Mouse (Mus musculus) ES-E14 (cell line): ENCODE measurements around the gene Cntnap5a. TPM values are rescaled to one million over a fixed set of nuclear protein-coding genes. Genes with fewer than 3 reads are reported as not detected.

Experiments used
- DNase-seq: peaks from one replicate; pipeline ENCODE4 v3.0.0-alpha.2; 2013; ENCODE audit warnings: low read depth, low spot score
- H3K27ac ChIP-seq: 2 replicates; pipeline ENCODE4 v1.5.1; 2012; ENCODE audit warnings: low read depth, mild to moderate bottlenecking, low read length, moderate library complexity, mixed read lengths; ENCODE audit not compliant: poor library complexity, insufficient read depth, severe bottlenecking
- H3K36me3 ChIP-seq: 2 replicates; pipeline ENCODE4 v1.6.1; 2012; ENCODE audit warnings: mild to moderate bottlenecking, low read length, moderate library complexity, mixed read lengths; ENCODE audit not compliant: control insufficient read depth, poor library complexity, insufficient read depth, severe bottlenecking
- H3K4me1 ChIP-seq, 2 experiments: fragments of 150-350 bp in 1 of 2; sonication (generic) in 1 of 2; 2 replicates each; pipeline ENCODE4 v1.6.1; 2012; ENCODE audit warnings: low read length in 2 of 2, mild to moderate bottlenecking in 1 of 2, mixed read lengths in 1 of 2; ENCODE audit not compliant: control insufficient read depth in 2 of 2, insufficient read depth in 2 of 2, poor library complexity in 1 of 2
- H3K4me3 ChIP-seq, 2 experiments: fragments of 150-350 bp in 1 of 2; sonication (generic) in 1 of 2; 2 replicates each; pipeline ENCODE4 v1.5.1; 2012; ENCODE audit warnings: low read length in 2 of 2, low read depth in 1 of 2, mild to moderate bottlenecking in 1 of 2, mixed read lengths in 1 of 2; ENCODE audit not compliant: insufficient read depth in 1 of 2, poor library complexity in 1 of 2, severe bottlenecking in 1 of 2
- H3K9ac ChIP-seq: 2 replicates; pipeline ENCODE4 v1.6.1; 2012; ENCODE audit warnings: low read depth, mild to moderate bottlenecking, low read length, mixed read lengths; ENCODE audit not compliant: poor library complexity, insufficient read depth, severe bottlenecking
- H3K9me3 ChIP-seq: fragments of 150-350 bp; sonication (generic); 2 replicates; pipeline ENCODE4 v1.6.1; 2012; ENCODE audit warnings: low read depth, mild to moderate bottlenecking, low read length; ENCODE audit not compliant: control insufficient read depth, insufficient read depth
- CHD2 ChIP-seq: IDR thresholded peaks from 2 replicates; pipeline ENCODE4 v1.6.1; 2014; ENCODE audit warnings: mild to moderate bottlenecking, low read depth, low read length, inconsistent platforms
- HCFC1 ChIP-seq: IDR thresholded peaks from 2 replicates; pipeline ENCODE4 v1.6.1; 2012; ENCODE audit warnings: low read length, inconsistent platforms, borderline replicate concordance; ENCODE audit not compliant: insufficient read depth
- MAFK ChIP-seq: IDR thresholded peaks from 2 replicates; pipeline ENCODE4 v1.6.1; 2014; ENCODE audit warnings: mild to moderate bottlenecking, low read depth, low read length, inconsistent platforms; ENCODE audit not compliant: insufficient read depth
- ZC3H11A ChIP-seq: IDR thresholded peaks from 2 replicates; pipeline ENCODE4 v1.6.1; 2012; ENCODE audit warnings: low read depth, mild to moderate bottlenecking, inconsistent platforms, low read length, borderline replicate concordance
- ZNF384 ChIP-seq: IDR thresholded peaks from 2 replicates; pipeline ENCODE4 v1.6.1; 2012; ENCODE audit warnings: low read depth, low read length, inconsistent platforms
- in situ Hi-C, 2 experiments: fragments of 600-800 bp; cut with MboI; formaldehyde crosslinking; loops; one replicate each; pipeline ENCODE4 v1.15.1; 2025; ENCODE audit warnings: low sequenced_read_pairs in 2 of 2, inconsistent platforms in 1 of 2; ENCODE audit not compliant: unreplicated experiment in 2 of 2
- total RNA-seq: library from RNA; depleted of rRNA; stranded (reverse); fragments of 300-350 nt; gene quantifications from 2 replicates; pipeline ENCODE4 v1.2.3, GENCODE M21; 2012; rRNA removed

Gene Cntnap5a
- total RNA-seq, result not detected in 2 replicates

DNA sequence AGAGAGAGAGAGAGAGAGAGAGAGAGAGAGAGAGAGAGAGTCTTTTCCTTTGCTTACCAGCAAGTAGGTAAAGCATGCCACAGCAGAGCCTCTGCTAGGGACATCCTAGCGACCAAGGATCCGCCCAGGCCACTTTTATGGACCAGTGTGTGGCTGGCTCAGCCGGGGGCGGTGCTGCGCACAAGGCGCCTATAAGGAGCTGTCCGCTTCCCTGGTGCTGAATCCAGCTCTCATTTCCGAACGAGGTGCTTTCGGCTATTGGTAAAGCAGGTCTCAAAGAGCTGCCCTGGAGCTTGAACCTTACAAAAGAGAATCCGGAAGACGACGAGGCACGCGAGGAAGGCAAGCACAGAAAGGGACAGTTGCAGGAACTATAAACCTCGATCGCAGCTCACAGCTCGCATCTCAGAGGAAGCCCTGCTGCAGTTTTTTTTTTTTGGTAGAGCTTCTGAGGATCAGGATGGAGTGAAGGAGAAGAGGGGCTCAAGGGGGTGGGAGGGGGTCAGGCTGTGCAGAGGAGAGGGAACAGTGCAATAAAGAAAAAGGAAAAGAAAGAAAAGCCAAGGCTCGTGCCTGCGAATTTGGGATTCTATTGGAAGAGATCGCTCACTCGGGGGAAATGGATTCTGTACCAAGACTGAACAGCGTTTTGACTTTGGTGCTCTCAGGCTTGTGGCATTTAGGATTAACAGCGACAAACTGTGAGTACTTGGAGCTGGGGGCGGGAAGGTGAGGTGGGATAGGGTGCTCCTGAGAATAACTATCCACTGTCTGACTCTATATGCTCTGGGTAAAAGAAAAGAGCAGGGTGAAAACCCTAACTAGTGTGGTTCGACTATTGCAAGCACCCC lies at the start of gene Cntnap5a:
Cntnap5a (plus strand) TSS at position 239 of the 851 bp plus-strand sequence.
- TF ChIP-seq HCFC1 (no peak), ZC3H11A (no peak), ZNF384 (no peak), MAFK (no peak), CHD2 (no peak)
- H3K9me3 ChIP-seq, result no peaks in the 10 kb centered on the region
- no peak within 1 kb of the TSS for H3K9ac ChIP-seq
- in situ Hi-C loops, result no loop called here
- H3K4me1 ChIP-seq, result no peaks in the 10 kb centered on the region
- no peaks in the 10 kb centered on the region for H3K36me3 ChIP-seq
- H3K27ac ChIP-seq, result no peak within 1 kb of the TSS
- peak; percentile 51 for DNase-seq
- H3K4me3 ChIP-seq, result no peak within 1 kb of the TSS

DNA sequence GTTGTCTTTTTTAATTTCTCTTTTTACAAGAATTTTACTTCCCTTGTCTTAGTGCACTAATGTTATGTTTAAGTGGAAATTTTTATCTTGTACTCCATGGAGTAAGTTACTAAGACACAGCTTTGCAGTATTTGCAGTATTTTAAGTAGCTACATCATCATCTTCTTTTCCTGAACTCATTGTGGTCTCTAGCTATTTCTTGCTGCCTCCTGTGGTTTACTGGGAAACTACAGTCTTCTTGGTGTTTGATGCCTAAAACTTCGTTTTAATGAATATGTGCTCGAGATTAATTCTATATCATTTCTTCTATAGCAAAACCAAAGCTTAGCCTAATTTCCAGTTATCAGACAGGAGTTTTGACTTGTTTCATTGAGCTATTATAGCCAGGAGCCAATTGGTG lies 37.6 kb upstream of the Cntnap5a start:
- in situ Hi-C loops, result no loop called here
- no peak for DNase-seq
- TF ChIP-seq HCFC1 (no peak), ZC3H11A (no peak), CHD2 (no peak), MAFK (no peak), ZNF384 (no peak)

DNA sequence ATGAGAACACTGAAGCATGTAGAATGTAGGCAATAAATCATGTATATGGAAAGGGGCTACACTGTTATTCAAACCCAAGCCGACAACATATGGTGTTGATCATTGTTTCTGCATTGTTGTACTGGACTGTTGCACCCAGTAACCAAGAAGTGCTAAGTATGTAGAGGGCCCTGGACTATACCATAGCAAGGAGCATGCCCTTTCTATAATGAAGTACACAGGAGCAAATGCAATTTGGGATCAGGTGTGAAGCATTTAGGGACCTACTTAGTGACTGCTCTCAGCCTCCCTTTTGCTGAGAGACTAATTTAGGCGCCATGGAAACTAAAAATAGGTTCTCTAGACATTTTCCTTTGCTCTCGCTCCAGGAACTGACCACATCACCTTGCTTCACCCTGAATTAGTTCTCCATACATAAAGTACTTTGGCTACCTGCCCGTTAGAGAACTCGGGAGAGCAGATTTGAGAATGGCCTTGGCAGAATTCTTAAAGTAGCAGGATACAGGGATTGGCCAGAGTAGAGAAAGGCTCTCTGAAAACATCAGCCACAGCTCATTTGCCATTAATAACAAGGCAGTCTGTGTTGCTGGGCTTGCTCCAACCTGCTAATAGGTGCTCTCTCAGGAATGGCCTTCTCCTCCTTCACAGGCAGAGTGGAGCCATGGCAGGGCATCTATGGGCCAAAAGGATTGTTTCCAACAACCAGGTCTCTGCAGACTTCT lies 26.1 kb upstream of the Cntnap5a start:
- no peaks in the 10 kb centered on the region for H3K9me3 ChIP-seq
- H3K36me3 ChIP-seq, result no peaks in the 10 kb centered on the region
- no peak for DNase-seq
- no peak overlapping the region for H3K9ac ChIP-seq
- no peak overlapping the region for H3K27ac ChIP-seq
- H3K4me3 ChIP-seq, result no peak overlapping the region
- no peaks in the 10 kb centered on the region for H3K4me1 ChIP-seq
- TF ChIP-seq CHD2, result no peak
- in situ Hi-C loops, result no loop called here

More for the DNA sequence above, 37.6 kb upstream of the Cntnap5a start:
- no peaks in the 10 kb centered on the region for H3K36me3 ChIP-seq
- H3K4me3 ChIP-seq, result no peak overlapping the region
- H3K9ac ChIP-seq, result no peak overlapping the region
- no peaks in the 10 kb centered on the region for H3K9me3 ChIP-seq
- H3K4me1 ChIP-seq, result no peaks in the 10 kb centered on the region
- H3K27ac ChIP-seq, result no peak overlapping the region

DNA sequence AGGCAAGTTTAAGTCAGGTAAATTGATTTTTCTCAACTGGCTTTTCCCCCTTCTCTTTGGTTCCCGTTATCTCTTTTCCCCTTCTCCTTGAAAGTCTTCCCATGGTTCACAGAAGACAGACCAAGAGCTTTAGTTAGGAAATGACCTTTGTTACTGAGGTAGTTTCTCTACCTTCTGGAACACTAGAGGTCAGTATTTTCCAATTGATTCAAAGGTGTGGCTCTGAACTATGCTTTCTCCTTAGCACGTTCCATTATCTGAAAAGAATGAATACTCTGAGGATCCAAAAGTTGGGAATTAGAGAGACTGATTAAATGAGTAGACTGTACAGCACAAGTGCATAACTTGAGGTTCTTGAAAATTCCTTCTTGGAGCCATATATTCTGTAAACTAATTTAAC lies 1.9 kb downstream of the Cntnap5a start:
- no peak for DNase-seq
- in situ Hi-C loops, result no loop called here
- H3K27ac ChIP-seq, result no peak overlapping the region
- H3K9me3 ChIP-seq, result no peaks in the 10 kb centered on the region
- TF ChIP-seq ZNF384, result no peak
- no peak for TF ChIP-seq MAFK
- no peak for TF ChIP-seq CHD2
- no peak for TF ChIP-seq ZC3H11A
- no peak for TF ChIP-seq HCFC1
- no peak overlapping the region for H3K4me3 ChIP-seq
- H3K9ac ChIP-seq, result no peak overlapping the region
- H3K36me3 ChIP-seq, result no peaks in the 10 kb centered on the region
- no peaks in the 10 kb centered on the region for H3K4me1 ChIP-seq
